Mouse (Mus musculus): ENCODE measurements around the gene Gm17018. TPM values are rescaled to one million over a fixed set of nuclear protein-coding genes. Genes with fewer than 3 reads are reported as not detected.
A peak's percentile ranks its signal among the peaks of the same experiment; 100 is the strongest.
"Not testable (repeated sequence)": the region's sequence is repeated elsewhere in the genome, so short reads cannot be mapped to it uniquely, and the experiment has no call there.

The Gm17018 gene
- total RNA-seq, 2 experiments from 2014 or later, result 74.2 to 75.2 TPM

GRCm38 (mm10) chr19:45544925-45545321, 15.5 kb upstream of the Gm17018 start:
- intact Hi-C loops (cut with DNase I), result loop anchor here (1.0 to 10.0 kb wide), 4 partner anchors 58 to 470 kb away; partner anchors contain the start of gene Kazald1
- DNase-seq (ENCODE audit: low spot score in 2 of 2), result peak; percentile 74 to 79

- not testable (repeated sequence) for DNase-seq (ENCODE audit: low spot score in 2 of 2)
- intact Hi-C loops (cut with DNase I), result loop anchor here (10.0 kb wide), 2 partner anchors 243 to 473 kb away; partner anchors contain the start of gene Kazald1
These were observed 12.2 kb upstream of the Gm17018 start for GRCm38 (mm10) chr19:45548196-45548595.

GRCm38 (mm10) chr19:45549128-45549915, 11.1 kb upstream of the Gm17018 start:
- DNase-seq (ENCODE audit: low spot score in 2 of 2), result no peak
- intact Hi-C loops (cut with DNase I), result loop anchor here (10.0 kb wide), 2 partner anchors 245 to 475 kb away; partner anchors contain the start of gene Kazald1

- no peak for DNase-seq (ENCODE audit: low spot score in 2 of 2)
- intact Hi-C loops (cut with DNase I), result loop anchor here (10.0 kb wide), 2 partner anchors 245 to 475 kb away; partner anchors contain the start of gene Kazald1
These were observed 10.5 kb upstream of the Gm17018 start for GRCm38 (mm10) chr19:45549948-45550347.

- intact Hi-C loops (cut with DNase I), result no loop called here
- DNase-seq (ENCODE audit: low spot score in 2 of 2), result no peak
These were observed 8.2 kb upstream of the Gm17018 start for GRCm38 (mm10) chr19:45552187-45552586.

GRCm38 (mm10) chr19:45554136-45554535, 6.3 kb upstream of the Gm17018 start:
- no peak for DNase-seq (ENCODE audit: low spot score in 2 of 2)
- intact Hi-C loops (cut with DNase I), result no loop called here

GRCm38 (mm10) chr19:45565925-45566715, 5.7 kb downstream of the Gm17018 start:
- no peak for DNase-seq (ENCODE audit: low spot score in 2 of 2)
- intact Hi-C loops (cut with DNase I), result no loop called here

GRCm38 (mm10) chr19:45567367-45567766, 7.0 kb downstream of the Gm17018 start:
- DNase-seq (ENCODE audit: low spot score in 2 of 2), result no peak
- intact Hi-C loops (cut with DNase I), result no loop called here

GRCm38 (mm10) chr19:45573033-45573432, 12.6 kb downstream of the Gm17018 start:
- intact Hi-C loops (cut with DNase I), result loop anchor here (10.0 kb wide), 1 partner anchor 442 kb away; no protein-coding TSS in a partner anchor
- no peak for DNase-seq (ENCODE audit: low spot score in 2 of 2)

GRCm38 (mm10) chr19:45573861-45574267, 13.4 kb downstream of the Gm17018 start:
- intact Hi-C loops (cut with DNase I), result loop anchor here (2.0 to 10.0 kb wide), 2 partner anchors 175 to 441 kb away; partner anchors contain the start of gene Npm3
- DNase-seq (ENCODE audit: low spot score in 2 of 2), result peak; percentile 58 to 64

- intact Hi-C loops (cut with DNase I), result loop anchor here (2.0 to 10.0 kb wide), 2 partner anchors 174 to 440 kb away; partner anchors contain the start of gene Npm3
- DNase-seq (ENCODE audit: low spot score in 2 of 2), result no peak
These were observed 14.0 kb downstream of the Gm17018 start for GRCm38 (mm10) chr19:45574339-45574898.

GRCm38 (mm10) chr19:45574941-45575631, 14.7 kb downstream of the Gm17018 start:
- intact Hi-C loops (cut with DNase I), result loop anchor here (2.0 to 10.0 kb wide), 2 partner anchors 174 to 440 kb away; partner anchors contain the start of gene Npm3
- no peak for DNase-seq (ENCODE audit: low spot score in 2 of 2)

GRCm38 (mm10) chr19:45575632-45576001, 15.2 kb downstream of the Gm17018 start:
- intact Hi-C loops (cut with DNase I), result loop anchor here (2.0 to 10.0 kb wide), 2 partner anchors 173 to 439 kb away; partner anchors contain the start of gene Npm3
- no peak for DNase-seq (ENCODE audit: low spot score in 2 of 2)

GRCm38 (mm10) chr19:45577141-45577750, 16.8 kb downstream of the Gm17018 start:
- intact Hi-C loops (cut with DNase I), result loop anchor here (10.0 kb wide), 1 partner anchor 438 kb away; no protein-coding TSS in a partner anchor
- no peak for DNase-seq (ENCODE audit: low spot score in 2 of 2)

- DNase-seq (ENCODE audit: low spot score in 2 of 2), result no peak
- intact Hi-C loops (cut with DNase I), result loop anchor here (10.0 kb wide), 1 partner anchor 436 kb away; no protein-coding TSS in a partner anchor
These were observed 18.6 kb downstream of the Gm17018 start for GRCm38 (mm10) chr19:45578976-45579375.

- intact Hi-C loops (cut with DNase I), result loop anchor here (10.0 kb wide), 1 partner anchor 435 kb away; no protein-coding TSS in a partner anchor
- no peak for DNase-seq (ENCODE audit: low spot score in 2 of 2)
These were observed 19.0 kb downstream of the Gm17018 start for GRCm38 (mm10) chr19:45579416-45579815.

- DNase-seq (ENCODE audit: low spot score in 2 of 2), result no peak
- intact Hi-C loops (cut with DNase I), result no loop called here
These were observed 19.8 kb downstream of the Gm17018 start for GRCm38 (mm10) chr19:45580235-45580634.

- intact Hi-C loops (cut with DNase I), result no loop called here
- DNase-seq (ENCODE audit: low spot score in 2 of 2), result no peak
These were observed 20.8 kb downstream of the Gm17018 start for GRCm38 (mm10) chr19:45581257-45581656.

All from left cerebral cortex, postnatal 36 days (tissue).